Mouse (Mus musculus): Measurements from ENCODE around the gene Ogdhl. TPM values are rescaled to one million over a fixed set of nuclear protein-coding genes. Genes with fewer than 3 reads are reported as not detected.

The Ogdhl gene
- polyA plus RNA-seq (2014; fragmentation: Nextera tagmentation; extraction: Ambion mirVana) = 16.9 and 18.6 TPM in 2 replicates

GRCm38 (mm10) chr14:32321732-32322685, at the start of gene Ogdhl:
Gene Ogdhl, plus strand, starts transcription at chr14:32322019.
- Histone ChIP-seq H3K27me3 (ENCODE audit: control insufficient read depth, insufficient read depth, low read length) (no peaks in the 10 kb centered on the region), H3K4me2 (ENCODE audit: low read depth) (peak within 1 kb of the TSS; percentile 59), H3K4me1 (ENCODE audit: control insufficient read depth, insufficient read depth, low read length) (peaks cover 5% of the 10 kb centered on the region; the same call in 1 of the 2 replicates), H3K9me3 (ENCODE audit: control insufficient read depth, low read length) (no peaks in the 10 kb centered on the region), H3K9ac (ENCODE audit: low read length) (peak within 1 kb of the TSS; percentile 69), H3K4me3 (ENCODE audit: low read depth, low read length) (peak within 1 kb of the TSS; percentile 60), H3K36me3 (ENCODE audit: control insufficient read depth, insufficient read depth, low read length) (no peaks in the 10 kb centered on the region; the same call in 1 of the 2 replicates), H3K27ac (ENCODE audit: low read depth, low read length) (no peak within 1 kb of the TSS)
- 3% methylated on average over 49 of the region's 50 CpGs for WGBS
- ATAC-seq (ENCODE audit: insufficient read depth, low FRiP score, low TSS enrichment) = peak; percentile 85
- DNase-seq (ENCODE audit: low spot score) = peak; percentile 89

- Histone ChIP-seq H3K36me3 (ENCODE audit: control insufficient read depth, insufficient read depth, low read length) (peaks cover 2% of the 10 kb centered on the region; the same call in 1 of the 2 replicates), H3K4me1 (ENCODE audit: control insufficient read depth, insufficient read depth, low read length) (no peaks in the 10 kb centered on the region), H3K9me3 (ENCODE audit: control insufficient read depth, low read length) (no peaks in the 10 kb centered on the region), H3K9ac (ENCODE audit: low read length) (no peak overlapping the region), H3K4me2 (ENCODE audit: low read depth) (no peak overlapping the region), H3K27me3 (ENCODE audit: control insufficient read depth, insufficient read depth, low read length) (no peaks in the 10 kb centered on the region), H3K4me3 (ENCODE audit: low read depth, low read length) (no peak overlapping the region), H3K27ac (ENCODE audit: low read depth, low read length) (no peak overlapping the region)
- DNase-seq (ENCODE audit: low spot score) (no peak), ATAC-seq (ENCODE audit: insufficient read depth, low FRiP score, low TSS enrichment) (no peak)
- 59% methylated on average over 12 of the region's 12 CpGs for WGBS
Observed at GRCm38 (mm10) chr14:32301622-32302021, 20.2 kb upstream of the Ogdhl start.

- H3K4me2 ChIP-seq (ENCODE audit: low read depth) = no peak overlapping the region
- peaks cover 2% of the 10 kb centered on the region; the same call in 1 of the 2 replicates for H3K36me3 ChIP-seq (ENCODE audit: control insufficient read depth, insufficient read depth, low read length)
- H3K4me3 ChIP-seq (ENCODE audit: low read depth, low read length) = no peak overlapping the region
- H3K27me3 ChIP-seq (ENCODE audit: control insufficient read depth, insufficient read depth, low read length) = no peaks in the 10 kb centered on the region
- H3K27ac ChIP-seq (ENCODE audit: low read depth, low read length) = no peak overlapping the region
- H3K9ac ChIP-seq (ENCODE audit: low read length) = no peak overlapping the region
- H3K4me1 ChIP-seq (ENCODE audit: control insufficient read depth, insufficient read depth, low read length) = no peaks in the 10 kb centered on the region
- ATAC-seq (ENCODE audit: insufficient read depth, low FRiP score, low TSS enrichment) = no peak
- no peak for DNase-seq (ENCODE audit: low spot score)
- H3K9me3 ChIP-seq (ENCODE audit: control insufficient read depth, low read length) = no peaks in the 10 kb centered on the region
- 74% methylated on average over 7 of the region's 7 CpGs for WGBS
Observed at GRCm38 (mm10) chr14:32302423-32302822, 19.4 kb upstream of the Ogdhl start.

- H3K27me3 ChIP-seq (ENCODE audit: control insufficient read depth, insufficient read depth, low read length) = no peaks in the 10 kb centered on the region
- 84% methylated on average over 8 of the region's 8 CpGs for WGBS
Observed at GRCm38 (mm10) chr14:32304921-32305320, 16.9 kb upstream of the Ogdhl start.

GRCm38 (mm10) chr14:32309876-32310275, 11.9 kb upstream of the Ogdhl start:
- Histone ChIP-seq H3K4me3 (ENCODE audit: low read depth, low read length) (no peak overlapping the region), H3K4me2 (ENCODE audit: low read depth) (no peak overlapping the region), H3K9me3 (ENCODE audit: control insufficient read depth, low read length) (no peaks in the 10 kb centered on the region), H3K4me1 (ENCODE audit: control insufficient read depth, insufficient read depth, low read length) (no peaks in the 10 kb centered on the region), H3K9ac (ENCODE audit: low read length) (no peak overlapping the region), H3K27ac (ENCODE audit: low read depth, low read length) (no peak overlapping the region), H3K27me3 (ENCODE audit: control insufficient read depth, insufficient read depth, low read length) (no peaks in the 10 kb centered on the region), H3K36me3 (ENCODE audit: control insufficient read depth, insufficient read depth, low read length) (no peaks in the 10 kb centered on the region)
- ATAC-seq (ENCODE audit: insufficient read depth, low FRiP score, low TSS enrichment) (peak; percentile 53; the same call in 1 of the 2 replicates), DNase-seq (ENCODE audit: low spot score) (peak; percentile 64)
- WGBS = 55% methylated on average over 7 of the region's 8 CpGs

More at GRCm38 (mm10) chr14:32304921-32305320, 16.9 kb upstream of the Ogdhl start:
- Histone ChIP-seq H3K9me3 (ENCODE audit: control insufficient read depth, low read length) (no peaks in the 10 kb centered on the region), H3K4me2 (ENCODE audit: low read depth) (no peak overlapping the region), H3K36me3 (ENCODE audit: control insufficient read depth, insufficient read depth, low read length) (no peaks in the 10 kb centered on the region), H3K4me1 (ENCODE audit: control insufficient read depth, insufficient read depth, low read length) (no peaks in the 10 kb centered on the region), H3K9ac (ENCODE audit: low read length) (no peak overlapping the region), H3K27ac (ENCODE audit: low read depth, low read length) (no peak overlapping the region), H3K4me3 (ENCODE audit: low read depth, low read length) (no peak overlapping the region)
- ATAC-seq (ENCODE audit: insufficient read depth, low FRiP score, low TSS enrichment) (no peak), DNase-seq (ENCODE audit: low spot score) (no peak)

GRCm38 (mm10) chr14:32311381-32312035, 10.3 kb upstream of the Ogdhl start:
- no peak for DNase-seq (ENCODE audit: low spot score)
- Histone ChIP-seq H3K4me1 (ENCODE audit: control insufficient read depth, insufficient read depth, low read length) (no peaks in the 10 kb centered on the region), H3K4me3 (ENCODE audit: low read depth, low read length) (no peak overlapping the region), H3K9ac (ENCODE audit: low read length) (no peak overlapping the region), H3K27ac (ENCODE audit: low read depth, low read length) (no peak overlapping the region), H3K9me3 (ENCODE audit: control insufficient read depth, low read length) (no peaks in the 10 kb centered on the region), H3K36me3 (ENCODE audit: control insufficient read depth, insufficient read depth, low read length) (no peaks in the 10 kb centered on the region), H3K4me2 (ENCODE audit: low read depth) (no peak overlapping the region), H3K27me3 (ENCODE audit: control insufficient read depth, insufficient read depth, low read length) (no peaks in the 10 kb centered on the region)
- ATAC-seq (ENCODE audit: insufficient read depth, low FRiP score, low TSS enrichment) = no peak
- 93% methylated on average over 2 of the region's 2 CpGs for WGBS

- H3K4me1 ChIP-seq (ENCODE audit: control insufficient read depth, insufficient read depth, low read length) = peaks cover 5% of the 10 kb centered on the region; the same call in 1 of the 2 replicates
- no peak overlapping the region for H3K27ac ChIP-seq (ENCODE audit: low read depth, low read length)
- ATAC-seq (ENCODE audit: insufficient read depth, low FRiP score, low TSS enrichment) = no peak
- H3K4me3 ChIP-seq (ENCODE audit: low read depth, low read length) = no peak overlapping the region
- DNase-seq (ENCODE audit: low spot score) = peak; percentile 44
- WGBS = 11% methylated on average over 4 of the region's 4 CpGs
- H3K27me3 ChIP-seq (ENCODE audit: control insufficient read depth, insufficient read depth, low read length) = no peaks in the 10 kb centered on the region
- H3K36me3 ChIP-seq (ENCODE audit: control insufficient read depth, insufficient read depth, low read length) = no peaks in the 10 kb centered on the region
- H3K9me3 ChIP-seq (ENCODE audit: control insufficient read depth, low read length) = no peaks in the 10 kb centered on the region
- H3K9ac ChIP-seq (ENCODE audit: low read length) = no peak overlapping the region
- H3K4me2 ChIP-seq (ENCODE audit: low read depth) = no peak overlapping the region
Observed at GRCm38 (mm10) chr14:32317822-32318221, 4.0 kb upstream of the Ogdhl start.

GRCm38 (mm10) chr14:32323221-32323620, 1.4 kb downstream of the Ogdhl start:
- Histone ChIP-seq H3K27ac (ENCODE audit: low read depth, low read length) (no peak overlapping the region), H3K9me3 (ENCODE audit: control insufficient read depth, low read length) (no peaks in the 10 kb centered on the region), H3K36me3 (ENCODE audit: control insufficient read depth, insufficient read depth, low read length) (no peaks in the 10 kb centered on the region; the same call in 1 of the 2 replicates), H3K9ac (ENCODE audit: low read length) (no peak overlapping the region), H3K27me3 (ENCODE audit: control insufficient read depth, insufficient read depth, low read length) (no peaks in the 10 kb centered on the region), H3K4me2 (ENCODE audit: low read depth) (no peak overlapping the region), H3K4me3 (ENCODE audit: low read depth, low read length) (no peak overlapping the region), H3K4me1 (ENCODE audit: control insufficient read depth, insufficient read depth, low read length) (peaks cover 5% of the 10 kb centered on the region; the same call in 1 of the 2 replicates)
- WGBS = 89% methylated on average over 5 of the region's 5 CpGs
- ATAC-seq (ENCODE audit: insufficient read depth, low FRiP score, low TSS enrichment) = no peak
- DNase-seq (ENCODE audit: low spot score) = no peak

All from neural tube, embryonic 11.5 days (tissue).